Mouse (Mus musculus): Measurements from ENCODE around the gene Epha6. TPM values are rescaled to one million over a fixed set of nuclear protein-coding genes. Genes with fewer than 3 reads are reported as not detected.

Epha6 gene
- not detected in 2 replicates for total RNA-seq (2017)

- no peak for ATAC-seq (replicated peaks; ENCODE audit: low read depth, poor library complexity, severe bottlenecking)
These were observed at the start of gene Epha6 for GRCm38 (mm10) chr16:60605061-60605831. TSS of gene Epha6 (minus strand) at chr16:60605531.

GRCm38 (mm10) chr16:60651716-60652115, 46.4 kb upstream of the Epha6 start:
- no peak for ATAC-seq (replicated peaks; ENCODE audit: low read depth, poor library complexity, severe bottlenecking)

GRCm38 (mm10) chr16:60628091-60628490, 22.8 kb upstream of the Epha6 start:
- no peak for ATAC-seq (replicated peaks; ENCODE audit: low read depth, poor library complexity, severe bottlenecking)

- ATAC-seq (replicated peaks; ENCODE audit: low read depth, poor library complexity, severe bottlenecking), result no peak
These were observed 677 bp upstream of the Epha6 start for GRCm38 (mm10) chr16:60605832-60606583.

- no peak for ATAC-seq (replicated peaks; ENCODE audit: low read depth, poor library complexity, severe bottlenecking)
These were observed 718 bp downstream of the Epha6 start for GRCm38 (mm10) chr16:60604613-60605012.

- ATAC-seq (replicated peaks; ENCODE audit: low read depth, poor library complexity, severe bottlenecking), result no peak
These were observed 20.0 kb downstream of the Epha6 start for GRCm38 (mm10) chr16:60585322-60585721.

- no peak for ATAC-seq (replicated peaks; ENCODE audit: low read depth, poor library complexity, severe bottlenecking)
These were observed 20.6 kb downstream of the Epha6 start for GRCm38 (mm10) chr16:60584695-60585094.

- ATAC-seq (replicated peaks; ENCODE audit: low read depth, poor library complexity, severe bottlenecking), result no peak
These were observed 34.8 kb downstream of the Epha6 start for GRCm38 (mm10) chr16:60570546-60570945.

- no peak for ATAC-seq (replicated peaks; ENCODE audit: low read depth, poor library complexity, severe bottlenecking)
These were observed 60.9 kb downstream of the Epha6 start for GRCm38 (mm10) chr16:60544385-60544784.

- ATAC-seq (replicated peaks; ENCODE audit: low read depth, poor library complexity, severe bottlenecking), result no peak
These were observed 67.1 kb downstream of the Epha6 start for GRCm38 (mm10) chr16:60538233-60538632.

- no peak for ATAC-seq (replicated peaks; ENCODE audit: low read depth, poor library complexity, severe bottlenecking)
These were observed 95.6 kb downstream of the Epha6 start for GRCm38 (mm10) chr16:60509707-60510106.

- ATAC-seq (replicated peaks; ENCODE audit: low read depth, poor library complexity, severe bottlenecking), result no peak
These were observed 105.8 kb downstream of the Epha6 start for GRCm38 (mm10) chr16:60499567-60499966.

- no peak for ATAC-seq (replicated peaks; ENCODE audit: low read depth, poor library complexity, severe bottlenecking)
These were observed 129.6 kb downstream of the Epha6 start for GRCm38 (mm10) chr16:60475776-60476175.

GRCm38 (mm10) chr16:60468200-60468785, 137.0 kb downstream of the Epha6 start:
- no peak for ATAC-seq (replicated peaks; ENCODE audit: low read depth, poor library complexity, severe bottlenecking)

GRCm38 (mm10) chr16:60435283-60435682, 170.0 kb downstream of the Epha6 start:
- ATAC-seq (replicated peaks; ENCODE audit: low read depth, poor library complexity, severe bottlenecking), result 0 out of 2 replicates have a peak, but pooled peaks have one; percentile 36

GRCm38 (mm10) chr16:60434241-60434640, 171.1 kb downstream of the Epha6 start:
- ATAC-seq (replicated peaks; ENCODE audit: low read depth, poor library complexity, severe bottlenecking), result no peak

- ATAC-seq (replicated peaks; ENCODE audit: low read depth, poor library complexity, severe bottlenecking), result no peak
These were observed 210.0 kb downstream of the Epha6 start for GRCm38 (mm10) chr16:60395306-60395705.

- no peak for ATAC-seq (replicated peaks; ENCODE audit: low read depth, poor library complexity, severe bottlenecking)
These were observed 212.4 kb downstream of the Epha6 start for GRCm38 (mm10) chr16:60392961-60393360.

- no peak for ATAC-seq (replicated peaks; ENCODE audit: low read depth, poor library complexity, severe bottlenecking)
These were observed 230.2 kb downstream of the Epha6 start for GRCm38 (mm10) chr16:60375147-60375546.

GRCm38 (mm10) chr16:60283963-60284362, 321.4 kb downstream of the Epha6 start:
- no peak for ATAC-seq (replicated peaks; ENCODE audit: low read depth, poor library complexity, severe bottlenecking)

- no peak for ATAC-seq (replicated peaks; ENCODE audit: low read depth, poor library complexity, severe bottlenecking)
These were observed 331.2 kb downstream of the Epha6 start for GRCm38 (mm10) chr16:60274109-60274508.
